ENCODE assay signal across 8 mouse cellular contexts in the genomic region with DNA sequence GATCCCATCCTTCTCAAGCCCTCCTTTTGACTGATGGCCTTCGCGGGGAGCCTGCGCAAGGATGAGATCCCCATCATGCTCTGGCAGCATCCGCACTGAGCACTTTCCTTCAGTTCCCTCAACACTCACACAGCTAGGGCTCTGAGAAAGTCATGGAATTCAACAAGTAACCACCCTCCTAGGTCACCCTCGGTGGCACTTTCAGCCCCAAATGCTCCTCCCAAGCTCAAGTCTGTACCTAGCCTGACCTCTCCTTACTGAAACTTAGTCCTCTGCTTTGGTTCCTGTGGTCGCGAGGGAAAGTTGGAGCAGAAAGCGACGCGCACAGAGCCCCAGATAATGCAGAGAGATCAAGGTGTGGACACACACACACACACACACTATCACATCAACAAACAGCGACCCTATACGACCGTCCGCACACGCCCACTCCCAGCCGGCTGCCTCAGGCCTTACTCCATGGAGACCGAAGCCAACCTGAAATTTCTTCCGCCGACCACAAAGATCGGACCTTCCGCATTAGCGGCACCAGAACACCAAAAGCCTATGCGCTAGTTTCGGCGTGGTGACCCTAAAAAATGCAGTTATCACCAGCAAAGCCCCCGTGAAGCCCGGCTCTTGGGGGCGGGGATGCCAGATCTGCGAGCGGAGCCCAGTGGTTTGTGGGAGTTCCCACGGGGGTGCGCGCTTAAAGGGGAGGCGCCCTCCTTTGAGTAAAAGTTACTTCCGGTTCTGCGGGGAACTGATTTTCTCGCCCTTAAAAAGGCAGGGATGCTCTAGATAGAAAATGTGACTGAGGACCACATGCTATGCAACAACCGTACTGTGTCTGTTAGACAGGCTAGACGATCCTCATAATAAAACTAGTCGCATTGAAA. TPM values are rescaled to one million over a fixed set of nuclear protein-coding genes. Genes with fewer than 3 reads are reported as not detected.
DNase-seq lines count a peak whose midpoint lies in the region; ATAC-seq lines count a peak whose summit lies in the region.

Gene Zfp974 (minus strand): TSS at position 643 of the 878 bp plus-strand sequence.

- peak; percentile 88 for ATAC-seq in hindbrain, embryonic 12.5 days (ENCODE audit: low FRiP score)

- DNase-seq in R1 (ENCODE audit: low read depth, low spot score) = peak; percentile 85
- peak; percentile 34 for DNase-seq in cerebellum, adult 8-10 months
- DNase-seq in frontal cortex, postnatal 10 days (ENCODE audit: low spot score in 2 of 2) = peak; percentile 45 to 64
- DNase-seq in layer of hippocampus, postnatal 36 days = peak; percentile 58 to 66
- peak; percentile 65 for DNase-seq in right cerebral cortex, adult 18-20 months
- DNase-seq in urinary bladder, postnatal 36 days (ENCODE audit: low spot score in 2 of 2) = peak; percentile 30 to 51

- 5% methylated on average over 40 of the region's 40 CpGs for WGBS in hindbrain, embryonic 12.5 days
- WGBS in macrophage (ENCODE audit: missing documents) = 8% methylated on average over 38 of the region's 40 CpGs

- H3K79me2 ChIP-seq in macrophage (ENCODE audit: inconsistent target) = no peaks in the 10 kb centered on the region

- H3K9ac ChIP-seq in hindbrain, embryonic 12.5 days = peak within 1 kb of the TSS; percentile 74

- H3K27ac ChIP-seq in hindbrain, embryonic 12.5 days = peak within 1 kb of the TSS; percentile 67
- peak within 1 kb of the TSS; percentile 15; the same call in 1 of the 2 replicates for H3K27ac ChIP-seq in macrophage

- no peaks in the 10 kb centered on the region for H3K27me3 ChIP-seq in hindbrain, embryonic 12.5 days

- H3K4me1 ChIP-seq in hindbrain, embryonic 12.5 days = peaks cover 10% of the 10 kb centered on the region

- H3K36me3 ChIP-seq in hindbrain, embryonic 12.5 days = peaks cover 13% of the 10 kb centered on the region
- no peaks in the 10 kb centered on the region for H3K36me3 ChIP-seq in macrophage (ENCODE audit: inconsistent target)

- H3K9me3 ChIP-seq in hindbrain, embryonic 12.5 days (replicated peaks) = no peaks in the 10 kb centered on the region

- H3K4me3 ChIP-seq in hindbrain, embryonic 12.5 days = peak within 1 kb of the TSS; percentile 69
- peak within 1 kb of the TSS; percentile 80 for H3K4me3 ChIP-seq in macrophage (ENCODE audit: inconsistent target)

- H3K4me2 ChIP-seq in hindbrain, embryonic 12.5 days (replicated peaks) = peak within 1 kb of the TSS; percentile 87

RNA-seq across cellular contexts. Expression of gene Zfp974, which starts in this region (rescaled TPM):
- polyA plus RNA-seq in hindbrain, embryonic 12.5 days (2016; fragmentation: Nextera tagmentation; extraction: Ambion mirVana) = 15.5 and 17.0 TPM in 2 replicates
- total RNA-seq in layer of hippocampus, postnatal 36 days (2021) = 10 to 100 TPM; 15.2 to 16.0 TPM
- 10 to 100 TPM in 20 of 26 experiments, 1 to 10 TPM in 6; 7.1 to 52.2 (median 28.5) TPM for total RNA-seq in macrophage (2018; cell fraction: chromatin; rRNA removed)
- 1 to 10 TPM in 24 of 26 experiments, under 1 TPM in 2; 0.76 to 5.3 (median 3.0) TPM for total RNA-seq in macrophage (2018; cell fraction: cytosol; rRNA removed)
- 10 to 100 TPM in 15 of 26 experiments, 1 to 10 TPM in 11; 3.0 to 39.5 (median 10.8) TPM for total RNA-seq in macrophage (2018; cell fraction: nucleus; rRNA removed)
- 3.0 to 4.3 TPM (median 3.5 TPM) in 3 replicates for polyA plus RNA-seq in macrophage (2018)

Comparison
In these comparisons a context has a peak if more than half of its experiments do, and no peak if none do; other contexts are left out.
1. Peak in every context shown above with its lines: DNase-seq, ATAC-seq, H3K4me3 ChIP-seq and H3K27ac ChIP-seq.
2. DNase-seq: peak in every context shown above with its lines; median percentile 85 in R1; 65 in right cerebral cortex, adult 18-20 months; 62 in layer of hippocampus, postnatal 36 days; 54 in frontal cortex, postnatal 10 days; 40 in urinary bladder, postnatal 36 days; 34 in cerebellum, adult 8-10 months.